Mouse (Mus musculus) liver, embryonic 14.5 days (tissue): ENCODE results near the gene Ttc34. TPM values are rescaled to one million over a fixed set of nuclear protein-coding genes. Genes with fewer than 3 reads are reported as not detected.
A peak's percentile ranks its signal among the peaks of the same experiment; 100 is the strongest.

Experiments used
- ATAC-seq: fragments of 200-750 bp; cut with Nextera tagmentation; 2 replicates; pipeline ENCODE4 v1.8.0; 2017; ENCODE audit warnings: moderate number of reproducible peaks, mild to moderate bottlenecking, moderate library complexity; ENCODE audit not compliant: insufficient read depth
- DNase-seq, 3 experiments: peaks; one replicate each; pipeline ENCODE4 v3.0.0-alpha.2; 2012 to 2013; ENCODE audit warnings: low read depth in 3 of 3, low spot score in 3 of 3
- H3K27ac ChIP-seq: fragments of 300-500 bp; sonication (generic); 2 replicates; pipeline ENCODE4 v1.5.1; 2014; ENCODE audit warnings: moderate library complexity, mild to moderate bottlenecking, control low read depth, inconsistent platforms
- H3K27me3 ChIP-seq: fragments of 300-500 bp; sonication (generic); 2 replicates; pipeline ENCODE4 v1.6.1; 2014; ENCODE audit warnings: mild to moderate bottlenecking, low read length, moderate library complexity; ENCODE audit not compliant: control insufficient read depth, insufficient read depth
- H3K36me3 ChIP-seq: fragments of 300-500 bp; sonication (generic); replicated peaks from 2 replicates; pipeline ENCODE4 v1.6.1; 2014; ENCODE audit warnings: low read depth; ENCODE audit not compliant: control insufficient read depth, insufficient read depth
- H3K4me1 ChIP-seq, 2 experiments: fragments of 200-500 bp in 1 of 2; fragments of 300-500 bp in 1 of 2; sonication (generic) in 1 of 2; replicated peaks; 2 replicates each; pipeline ENCODE4 v1.6.1; 2012 to 2014; ENCODE audit warnings: antibody characterized with exemption in 1 of 2, inconsistent platforms in 1 of 2, low read length in 1 of 2; ENCODE audit not compliant: control insufficient read depth in 2 of 2, insufficient read depth in 2 of 2
- H3K4me2 ChIP-seq: fragments of 300-500 bp; sonication (generic); 2 replicates; pipeline ENCODE4 v1.6.1; 2014; ENCODE audit warnings: low read depth, mild to moderate bottlenecking, control low read depth, moderate library complexity
- H3K4me3 ChIP-seq, 2 experiments: fragments of 200-500 bp in 1 of 2; fragments of 300-500 bp in 1 of 2; sonication (generic) in 1 of 2; 2 replicates each; pipeline ENCODE4 v1.5.1; 2012 to 2014; ENCODE audit warnings: low read depth in 2 of 2, low read length in 2 of 2, mild to moderate bottlenecking in 2 of 2, control low read depth in 1 of 2, inconsistent platforms in 1 of 2, moderate library complexity in 1 of 2; ENCODE audit not compliant: insufficient read depth in 1 of 2
- H3K9ac ChIP-seq: fragments of 300-500 bp; sonication (generic); replicated peaks from 2 replicates; pipeline ENCODE4 v1.6.1; 2014; ENCODE audit warnings: mild to moderate bottlenecking, control low read depth, moderate library complexity
- H3K9me3 ChIP-seq: fragments of 300-500 bp; sonication (generic); 2 replicates; pipeline ENCODE4 v1.6.1; 2016; ENCODE audit warnings: low read length, mixed read lengths; ENCODE audit not compliant: control insufficient read depth
- CTCF ChIP-seq: IDR thresholded peaks from 2 replicates; pipeline ENCODE4 v1.5.1; 2016; ENCODE audit warnings: antibody characterized with exemption, low read depth, control low read depth
- EP300 ChIP-seq: IDR thresholded peaks from 2 replicates; pipeline ENCODE4 v1.6.1; 2016; ENCODE audit warnings: antibody characterized with exemption, low read depth
- WGBS: fragments of 180-500 bp; shearing (Covaris S2); extraction: QIAGEN DNeasy Blood & Tissue Kit; methylation state at CpG from one replicate; pipeline ENCODE4 v1.1.7; 2014; ENCODE audit not compliant: insufficient replicate concordance; 5-methylcytosine and 5-hydroxymethylcytosine counted together
- polyA plus RNA-seq, 2 experiments: library from polyadenylated mRNA; depleted of rRNA in 1 of 2; stranded (reverse) in 1 of 2; unstranded in 1 of 2; fragments of >200 nt; fragmentation: Nextera tagmentation in 1 of 2; extraction: Ambion mirVana in 1 of 2; gene quantifications; 2 replicates each; pipeline versions ENCODE4 v1.2.1 to v1.2.3; 2012 to 2014

Gene Ttc34
- polyA plus RNA-seq, 2 experiments, result not detected

- ATAC-seq, result peak; percentile 94
- Histone ChIP-seq H3K27me3 (no peaks in the 10 kb centered on the region), H3K9me3 (no peaks in the 10 kb centered on the region), H3K4me1 (peaks cover 20 to 25% of the 10 kb centered on the region in 2 experiments), H3K4me2 (peak overlapping the region; percentile 89), H3K27ac (peak overlapping the region; percentile 62), H3K36me3 (no peaks in the 10 kb centered on the region), H3K4me3 (peak overlapping the region; percentile 66 to 94), H3K9ac (peak overlapping the region; percentile 82)
- peak; percentile 86 to 91 (median 86) for DNase-seq
- TF ChIP-seq CTCF (no peak), EP300 (no peak; the same call in 1 of the 2 replicates)
- under 1% methylated on average over 16 of the region's 16 CpGs for WGBS
Observed at GRCm38 (mm10) chr4:154904185-154905071, 67.2 kb downstream of the Ttc34 start.

- H3K27ac ChIP-seq, result peak overlapping the region; percentile 72
- H3K4me3 ChIP-seq, result no peak overlapping the region
- peak overlapping the region; percentile 41 for H3K9ac ChIP-seq
- H3K4me1 ChIP-seq, result peaks cover 52 to 56% of the 10 kb centered on the region in 2 experiments
- ATAC-seq (no peak), DNase-seq (peak; percentile 76 to 83 (median 77))
- 35% methylated on average over 17 of the region's 17 CpGs for WGBS
- no peaks in the 10 kb centered on the region for H3K27me3 ChIP-seq
- H3K36me3 ChIP-seq, result no peaks in the 10 kb centered on the region
- no peaks in the 10 kb centered on the region for H3K9me3 ChIP-seq
- TF ChIP-seq CTCF, result peak; percentile 95
- TF ChIP-seq EP300, result no peak
- peak overlapping the region; percentile 36 for H3K4me2 ChIP-seq
Observed at GRCm38 (mm10) chr4:154907833-154908232, 70.6 kb downstream of the Ttc34 start.

- peak overlapping the region; percentile 36; the same call in 1 of the 2 replicates for H3K4me2 ChIP-seq
- ATAC-seq (no peak), DNase-seq (no peak)
- no peaks in the 10 kb centered on the region for H3K9me3 ChIP-seq
- peak overlapping the region; percentile 72 for H3K27ac ChIP-seq
- no peak overlapping the region for H3K9ac ChIP-seq
- H3K36me3 ChIP-seq, result no peaks in the 10 kb centered on the region
- TF ChIP-seq EP300, result peak; percentile 11; the same call in 1 of the 2 replicates
- no peak for TF ChIP-seq CTCF
- peaks cover 55 to 62% of the 10 kb centered on the region in 2 experiments for H3K4me1 ChIP-seq
- 37% methylated on average over 5 of the region's 5 CpGs for WGBS
- no peaks in the 10 kb centered on the region for H3K27me3 ChIP-seq
- H3K4me3 ChIP-seq, result no peak overlapping the region
Observed at GRCm38 (mm10) chr4:154908490-154908889, 71.2 kb downstream of the Ttc34 start.

DNA sequence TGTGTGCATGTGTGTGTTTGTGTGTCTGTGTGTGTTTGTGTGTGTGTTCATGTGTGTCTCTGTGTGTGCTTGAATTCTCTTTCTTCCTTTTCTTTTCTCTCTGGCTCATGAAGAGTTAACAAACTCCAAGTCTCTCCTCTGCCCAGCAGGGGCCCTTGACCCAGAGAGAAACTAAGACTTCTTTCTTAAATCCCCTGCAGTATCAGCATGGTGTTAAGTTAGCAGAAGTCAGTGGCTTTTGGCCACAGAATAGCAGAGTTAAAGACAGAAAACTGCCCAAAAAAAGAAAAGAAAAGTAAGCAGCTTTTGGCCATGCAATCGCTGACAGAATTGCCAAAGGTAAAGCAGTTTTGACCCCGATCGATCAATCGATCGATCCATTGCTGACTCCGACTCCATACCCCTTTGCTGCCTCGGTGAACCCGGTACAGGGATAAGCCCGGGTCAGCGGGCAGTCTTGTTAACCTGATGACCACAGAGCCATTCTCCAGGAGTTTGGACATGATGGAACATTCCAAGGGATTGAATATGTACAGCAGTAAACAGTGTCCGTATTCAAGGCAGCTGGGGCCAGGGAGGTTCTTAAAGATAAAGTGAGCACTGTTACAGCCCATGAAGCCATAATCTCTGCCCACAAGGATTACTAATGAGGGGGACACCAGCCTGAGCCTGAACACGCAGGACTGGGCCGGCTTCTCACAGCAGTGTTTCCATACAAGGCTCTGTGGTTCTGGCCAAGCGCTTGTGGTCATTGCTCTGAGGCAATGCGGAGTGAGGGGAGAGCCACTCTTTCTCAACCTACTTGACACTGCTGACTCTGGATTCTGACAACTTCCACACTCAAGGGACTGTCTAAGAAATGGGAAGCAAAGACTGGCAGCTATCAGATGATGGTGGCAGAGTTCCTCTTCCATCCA, 73.6 kb downstream of the Ttc34 start:
- Histone ChIP-seq H3K27me3 (no peaks in the 10 kb centered on the region), H3K36me3 (peaks cover 9% of the 10 kb centered on the region), H3K9ac (peak overlapping the region; percentile 81), H3K27ac (peak overlapping the region; percentile 97), H3K4me1 (peaks cover 73 to 78% of the 10 kb centered on the region in 2 experiments), H3K4me2 (peak overlapping the region; percentile 81), H3K4me3 (peak overlapping the region in 1 of 2 experiments; percentile 39; a peak in 2 of 4 replicates), H3K9me3 (no peaks in the 10 kb centered on the region)
- 27% methylated on average over 15 of the region's 15 CpGs for WGBS
- DNase-seq (no peak), ATAC-seq (peak; percentile 63)
- TF ChIP-seq EP300 (peak; percentile 25; the same call in 1 of the 2 replicates), CTCF (no peak)
